Mouse (Mus musculus): ENCODE measurements at regions not wholly inside any gene's neighbourhood (a gene's known extent, or its start where the extent isn't known, plus 50 kb on each side); places are given as distances from the start of the nearest gene placed in this dataset.

- no peak overlapping the region for H3K9ac ChIP-seq (replicated peaks; ENCODE audit: low read depth, low read length)
- TF ChIP-seq EP300 (IDR thresholded peaks at IDR 0.05; ENCODE audit: low read depth) (no peak), CTCF (IDR thresholded peaks at IDR 0.05; ENCODE audit: low read depth) (no peak)
- no peak overlapping the region for H3K27ac ChIP-seq (ENCODE audit: low read depth)
- H3K36me3 ChIP-seq (replicated peaks; ENCODE audit: control insufficient read depth, insufficient read depth, low read length), result no peaks in the 10 kb centered on the region
- H3K27me3 ChIP-seq (ENCODE audit: control insufficient read depth, insufficient read depth, low read length), result no peaks in the 10 kb centered on the region
- no peak overlapping the region for H3K4me3 ChIP-seq (ENCODE audit: low read depth, low read length)
- H3K4me2 ChIP-seq (ENCODE audit: low read depth, low read length), result no peak overlapping the region
- 30% methylated on average over 1 of the region's 1 CpGs for WGBS
- no peaks in the 10 kb centered on the region for H3K4me1 ChIP-seq (ENCODE audit: control insufficient read depth, insufficient read depth)
- no peak for ATAC-seq (ENCODE audit: insufficient read depth, low read depth)
- no peak for DNase-seq (ENCODE audit: low spot score)
- H3K9me3 ChIP-seq (replicated peaks; ENCODE audit: control insufficient read depth, low read length), result no peaks in the 10 kb centered on the region
These were observed 122.5 kb upstream of the Thsd7b start for GRCm38 (mm10) chr1:129150643-129151042.

GRCm38 (mm10) chr1:129148733-129149388 lies 124.2 kb upstream of the Thsd7b start:
- no peaks in the 10 kb centered on the region for H3K27me3 ChIP-seq (ENCODE audit: control insufficient read depth, insufficient read depth, low read length)
- no peak for ATAC-seq (ENCODE audit: insufficient read depth, low read depth)
- TF ChIP-seq CTCF (IDR thresholded peaks at IDR 0.05; ENCODE audit: low read depth), result no peak
- TF ChIP-seq EP300 (IDR thresholded peaks at IDR 0.05; ENCODE audit: low read depth), result no peak

DNA sequence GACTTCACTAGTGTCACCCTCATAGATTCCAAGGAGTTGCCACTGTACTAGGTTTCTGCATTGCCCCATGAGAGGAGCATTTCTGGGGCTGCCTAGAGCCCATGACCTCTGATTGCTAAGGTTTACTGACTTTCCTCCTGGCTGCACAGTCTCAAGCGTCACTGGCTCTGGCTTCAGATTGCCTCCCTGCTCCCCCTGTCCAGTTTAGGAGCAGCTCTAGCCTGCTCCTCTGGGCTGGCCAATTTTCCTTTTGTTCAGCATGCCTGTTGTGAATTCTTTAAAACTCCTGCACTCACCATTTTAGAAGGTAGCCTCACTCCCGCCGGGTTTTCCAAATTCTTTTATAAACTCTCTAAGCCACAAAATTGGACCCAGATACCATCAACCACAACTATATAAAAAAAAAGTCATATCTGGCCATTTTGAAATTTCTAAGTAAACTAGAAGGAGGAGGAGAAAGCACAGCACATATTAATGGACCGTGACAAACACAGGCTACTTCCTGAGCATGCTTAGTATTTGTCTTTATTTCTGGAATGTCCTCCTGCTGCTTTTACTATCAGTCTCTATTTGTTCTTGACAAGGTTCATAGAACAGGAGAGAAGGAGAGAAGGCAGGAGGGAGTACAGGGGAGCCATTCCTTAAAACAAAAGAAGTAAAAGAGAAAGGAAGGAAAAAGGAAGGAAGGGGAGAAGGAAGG lies 126.6 kb upstream of the Thsd7b start:
- Histone ChIP-seq H3K4me1 (ENCODE audit: control insufficient read depth, insufficient read depth) (no peaks in the 10 kb centered on the region), H3K27me3 (ENCODE audit: control insufficient read depth, insufficient read depth, low read length) (no peaks in the 10 kb centered on the region), H3K4me3 (ENCODE audit: low read depth, low read length) (no peak overlapping the region), H3K36me3 (replicated peaks; ENCODE audit: control insufficient read depth, insufficient read depth, low read length) (no peaks in the 10 kb centered on the region), H3K9me3 (replicated peaks; ENCODE audit: control insufficient read depth, low read length) (no peaks in the 10 kb centered on the region), H3K27ac (ENCODE audit: low read depth) (no peak overlapping the region), H3K4me2 (ENCODE audit: low read depth, low read length) (no peak overlapping the region), H3K9ac (replicated peaks; ENCODE audit: low read depth, low read length) (no peak overlapping the region)
- DNase-seq (ENCODE audit: low spot score) (no peak), ATAC-seq (ENCODE audit: insufficient read depth, low read depth) (no peak)
- TF ChIP-seq CTCF (IDR thresholded peaks at IDR 0.05; ENCODE audit: low read depth) (no peak), EP300 (IDR thresholded peaks at IDR 0.05; ENCODE audit: low read depth) (no peak)
- 71% methylated on average over 4 of the region's 4 CpGs for WGBS

More at GRCm38 (mm10) chr1:129148733-129149388, 124.2 kb upstream of the Thsd7b start:
- no peaks in the 10 kb centered on the region for H3K4me1 ChIP-seq (ENCODE audit: control insufficient read depth, insufficient read depth)
- 80% methylated on average over 7 of the region's 7 CpGs for WGBS
- no peak overlapping the region for H3K9ac ChIP-seq (replicated peaks; ENCODE audit: low read depth, low read length)
- H3K9me3 ChIP-seq (replicated peaks; ENCODE audit: control insufficient read depth, low read length), result no peaks in the 10 kb centered on the region
- H3K36me3 ChIP-seq (replicated peaks; ENCODE audit: control insufficient read depth, insufficient read depth, low read length), result no peaks in the 10 kb centered on the region
- no peak overlapping the region for H3K4me2 ChIP-seq (ENCODE audit: low read depth, low read length)
- no peak overlapping the region for H3K4me3 ChIP-seq (ENCODE audit: low read depth, low read length)
- DNase-seq (ENCODE audit: low spot score), result no peak
- H3K27ac ChIP-seq (ENCODE audit: low read depth), result no peak overlapping the region

- DNase-seq (ENCODE audit: low spot score), result no peak
- TF ChIP-seq CTCF (IDR thresholded peaks at IDR 0.05; ENCODE audit: low read depth), result no peak
- TF ChIP-seq EP300 (IDR thresholded peaks at IDR 0.05; ENCODE audit: low read depth), result no peak
- no peak for ATAC-seq (ENCODE audit: insufficient read depth, low read depth)
- Histone ChIP-seq H3K9ac (replicated peaks; ENCODE audit: low read depth, low read length) (no peak overlapping the region), H3K27ac (ENCODE audit: low read depth) (no peak overlapping the region), H3K4me2 (ENCODE audit: low read depth, low read length) (no peak overlapping the region), H3K36me3 (replicated peaks; ENCODE audit: control insufficient read depth, insufficient read depth, low read length) (no peaks in the 10 kb centered on the region), H3K4me3 (ENCODE audit: low read depth, low read length) (no peak overlapping the region), H3K9me3 (replicated peaks; ENCODE audit: control insufficient read depth, low read length) (no peaks in the 10 kb centered on the region), H3K27me3 (ENCODE audit: control insufficient read depth, insufficient read depth, low read length) (no peaks in the 10 kb centered on the region), H3K4me1 (ENCODE audit: control insufficient read depth, insufficient read depth) (no peaks in the 10 kb centered on the region)
- 75% methylated on average over 7 of the region's 7 CpGs for WGBS
These were observed 134.3 kb upstream of the Thsd7b start for GRCm38 (mm10) chr1:129138783-129139182.

DNA sequence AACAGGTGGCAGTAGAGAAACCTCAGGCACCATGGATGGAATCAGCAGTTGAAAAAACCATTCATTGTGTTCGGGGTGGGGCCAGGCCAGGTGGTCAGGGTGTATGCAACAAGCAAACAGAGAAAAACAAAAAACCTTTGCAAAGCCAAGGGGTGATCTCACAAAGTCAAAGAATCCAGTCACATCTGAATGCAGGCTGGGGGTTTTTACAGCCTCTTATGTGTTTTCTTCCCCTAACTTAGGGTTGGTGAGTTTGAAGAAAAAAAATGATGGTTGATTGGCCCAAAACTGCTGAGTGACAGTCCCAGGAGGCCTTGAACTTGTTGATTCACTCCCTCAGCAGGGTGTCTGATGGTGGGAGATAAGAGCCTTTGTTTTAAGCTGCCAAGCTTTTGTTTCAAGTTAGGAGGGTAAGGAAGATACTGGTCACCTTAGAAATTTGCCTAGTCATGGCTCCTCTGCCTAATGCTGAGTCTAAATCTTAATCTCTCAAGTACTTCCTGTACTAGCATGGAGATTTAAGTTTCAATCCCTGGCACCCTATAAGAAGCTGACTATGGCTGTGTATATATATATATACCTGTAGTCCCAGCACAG lies 166.0 kb upstream of the Thsd7b start:
- no peak for ATAC-seq (ENCODE audit: insufficient read depth, low read depth)
- Histone ChIP-seq H3K4me2 (ENCODE audit: low read depth, low read length) (no peak overlapping the region), H3K9ac (replicated peaks; ENCODE audit: low read depth, low read length) (no peak overlapping the region), H3K27ac (ENCODE audit: low read depth) (no peak overlapping the region), H3K36me3 (replicated peaks; ENCODE audit: control insufficient read depth, insufficient read depth, low read length) (no peaks in the 10 kb centered on the region), H3K4me1 (ENCODE audit: control insufficient read depth, insufficient read depth) (no peaks in the 10 kb centered on the region), H3K4me3 (ENCODE audit: low read depth, low read length) (no peak overlapping the region), H3K9me3 (replicated peaks; ENCODE audit: control insufficient read depth, low read length) (no peaks in the 10 kb centered on the region), H3K27me3 (ENCODE audit: control insufficient read depth, insufficient read depth, low read length) (no peaks in the 10 kb centered on the region)
- TF ChIP-seq CTCF (IDR thresholded peaks at IDR 0.05; ENCODE audit: low read depth) (no peak), EP300 (IDR thresholded peaks at IDR 0.05; ENCODE audit: low read depth) (no peak)
- no peak for DNase-seq (ENCODE audit: low spot score)
- 63% methylated on average over 1 of the region's 1 CpGs for WGBS

Data from heart, postnatal 0 days (tissue).